Mouse (Mus musculus) heart, postnatal 25 days (tissue): ENCODE results near the gene Trim5. TPM values are rescaled to one million over a fixed set of nuclear protein-coding genes. Genes with fewer than 3 reads are reported as not detected.
"Not testable (repeated sequence)": the region's sequence is repeated elsewhere in the genome, so short reads cannot be mapped to it uniquely, and the experiment has no call there.

ENCODE experiments used
- DNase-seq: peaks from one replicate; pipeline ENCODE4 v3.0.0; 2022; ENCODE audit warnings: low spot score
- intact Hi-C: fragments of 180-260 bp; cut with DNase I; formaldehyde crosslinking; loops from one replicate; pipeline ENCODE4 v1.15.1; 2025
- total RNA-seq, 2 experiments: library from RNA; stranded (reverse); gene quantifications; 2 replicates each; pipeline ENCODE4 v1.2.3; 2021

Gene Trim5
- 1 to 10 TPM; 2.2 to 2.3 TPM for total RNA-seq

DNA sequence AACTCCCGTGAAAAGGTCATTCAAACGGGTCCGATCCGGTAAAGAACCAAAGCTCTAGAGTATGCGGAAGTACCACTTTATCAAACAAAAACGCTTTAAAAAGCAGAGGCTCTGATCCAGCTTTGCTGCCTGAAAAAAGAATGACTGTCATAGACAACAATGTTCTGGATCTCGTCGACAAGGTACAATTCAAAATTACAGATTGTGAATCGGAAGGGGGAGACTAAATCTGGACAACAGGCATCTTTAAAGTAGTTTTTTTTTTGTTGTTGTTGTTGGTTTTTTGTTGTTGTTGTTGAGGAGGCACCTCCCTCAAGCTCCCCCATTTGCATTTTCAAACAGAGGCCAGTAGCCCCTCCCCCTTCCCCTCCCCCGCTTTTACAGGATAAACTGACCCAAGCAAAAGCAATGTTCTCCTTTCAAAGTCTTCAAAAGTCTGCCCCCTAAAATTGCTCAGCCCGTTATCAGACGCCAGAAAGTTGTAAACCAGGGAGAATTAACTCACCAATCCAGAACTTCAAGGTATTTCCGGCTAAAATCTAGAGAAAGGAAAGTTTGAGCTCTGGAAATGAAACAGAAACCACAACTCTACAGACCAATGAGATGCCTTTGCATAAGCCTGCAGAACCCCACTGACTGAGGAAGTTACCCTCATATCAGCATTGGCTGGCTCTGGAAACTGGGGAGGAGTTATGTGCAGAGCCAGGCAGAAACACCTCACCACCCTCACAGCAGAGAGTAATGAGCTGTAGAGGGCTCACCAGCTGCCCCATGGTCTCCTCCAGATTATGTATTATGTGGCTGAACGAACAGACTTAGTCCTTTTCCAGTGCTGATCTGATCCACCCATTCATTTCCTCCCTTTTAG is at the start of gene Trim5:
Gene Trim5, minus strand, starts transcription at position 519 of the 868 bp plus-strand sequence.
- not testable (repeated sequence) for DNase-seq
- intact Hi-C loops = loop anchor here (5.0 kb wide), 1 partner anchor 46 kb away; the partner anchor contains the start of gene Trim34a

DNA sequence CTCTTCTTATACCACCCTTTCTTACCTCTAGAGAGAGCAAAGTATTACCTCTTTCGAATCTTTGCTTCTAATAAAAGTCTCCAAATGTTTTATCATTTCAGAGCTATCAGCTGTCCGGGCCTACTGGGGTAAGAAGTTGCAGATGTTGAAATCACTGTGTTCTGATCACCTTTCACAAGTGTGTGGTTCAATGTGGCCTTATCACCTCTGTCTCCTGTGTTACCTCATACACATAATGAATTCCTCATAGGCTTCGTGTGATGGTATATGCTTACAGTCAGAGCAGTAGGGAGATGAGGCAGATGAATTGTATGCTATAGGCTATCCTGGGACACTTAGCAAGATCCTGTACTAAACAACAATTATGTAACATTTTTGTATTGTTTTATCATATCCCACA is 47.7 kb upstream of the Trim5 start:
- DNase-seq, intact Hi-C loops: not testable (repeated sequence)

DNA sequence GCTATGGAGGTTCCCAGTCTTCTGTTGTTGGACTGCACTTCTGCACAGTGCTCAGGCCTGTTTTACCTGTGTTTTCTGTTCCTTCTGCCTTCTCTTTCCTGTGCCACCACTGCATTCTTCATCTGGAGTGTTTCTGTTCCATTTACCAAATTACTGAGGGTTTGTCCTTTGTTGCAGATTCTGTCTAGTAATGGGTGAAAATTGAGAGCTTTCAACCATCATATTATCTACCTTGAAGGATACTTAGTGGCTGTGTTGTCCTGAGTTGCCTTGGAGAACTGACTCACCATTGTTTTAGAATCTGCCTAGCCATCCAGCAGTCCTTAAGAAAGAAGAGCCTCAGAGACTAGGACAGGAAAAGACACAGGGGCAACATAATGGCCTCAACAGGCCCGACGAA is 41.3 kb upstream of the Trim5 start, which contains the start of gene Trim34b:
Gene Trim34b, plus strand, starts transcription at position 301 of the 400 bp plus-strand sequence.
- intact Hi-C loops, DNase-seq: not testable (repeated sequence)

DNA sequence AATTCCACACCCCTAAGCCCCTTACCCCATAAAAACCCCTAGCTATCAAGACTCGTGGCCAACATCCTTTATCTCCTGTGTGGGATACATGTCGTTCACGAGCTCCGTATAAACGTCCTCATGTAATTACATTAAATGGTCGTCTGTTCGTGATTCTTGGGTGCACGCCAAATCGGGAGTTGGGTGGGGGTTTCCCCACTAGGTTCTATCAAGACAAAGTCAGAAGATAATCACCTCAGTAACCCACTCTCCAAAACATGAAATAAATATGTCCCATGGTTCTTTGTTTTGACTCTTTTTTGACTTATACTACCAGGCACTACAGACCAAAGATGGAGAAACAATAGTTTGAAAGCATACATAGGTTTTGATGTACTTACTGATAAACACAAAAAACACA is 34.1 kb upstream of the Trim5 start:
- intact Hi-C loops = no loop called here
- DNase-seq = no peak

- not testable (repeated sequence) for DNase-seq
- intact Hi-C loops = loop anchor here (5.0 kb wide), 1 partner anchor 37 kb away; the partner anchor contains the start of gene Trim12c
Observed at GRCm38 (mm10) chr7:104315369-104316080, 27.6 kb upstream of the Trim5 start, which contains the start of gene Trim12a. Gene Trim12a, minus strand, starts transcription at chr7:104315466.

DNA sequence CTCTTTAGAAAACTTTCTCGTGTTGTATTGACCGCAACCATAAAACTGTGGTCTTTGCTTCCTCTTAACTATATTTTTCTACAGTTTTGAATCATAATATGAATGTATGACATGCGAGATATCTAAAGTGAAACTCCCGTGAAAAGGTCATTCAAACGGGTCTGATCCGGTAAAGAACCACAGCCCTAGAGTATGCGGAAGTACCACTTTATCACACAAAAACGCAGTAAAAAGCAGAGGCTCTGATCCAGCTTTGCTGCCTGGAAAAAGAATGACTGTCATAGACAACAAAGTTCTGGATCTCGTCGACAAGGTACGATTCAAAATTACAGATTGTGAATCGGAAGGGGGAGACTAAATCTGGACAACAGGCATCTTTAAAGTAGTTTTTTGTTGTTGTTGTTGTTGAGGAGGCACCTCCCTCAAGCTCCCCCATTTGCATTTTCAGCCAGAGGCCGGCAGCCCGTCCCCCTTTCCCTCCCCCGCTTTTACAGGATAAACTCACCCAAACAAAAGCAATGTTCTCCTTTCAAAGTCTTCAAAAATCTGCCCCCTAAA is 27.0 kb upstream of the Trim5 start:
- intact Hi-C loops = loop anchor here (5.0 kb wide), 1 partner anchor 37 kb away; the partner anchor contains the start of gene Trim12c
- DNase-seq = no peak

- intact Hi-C loops = no loop called here
Observed at GRCm38 (mm10) chr7:104291638-104292400, 3.9 kb upstream of the Trim5 start.

DNA sequence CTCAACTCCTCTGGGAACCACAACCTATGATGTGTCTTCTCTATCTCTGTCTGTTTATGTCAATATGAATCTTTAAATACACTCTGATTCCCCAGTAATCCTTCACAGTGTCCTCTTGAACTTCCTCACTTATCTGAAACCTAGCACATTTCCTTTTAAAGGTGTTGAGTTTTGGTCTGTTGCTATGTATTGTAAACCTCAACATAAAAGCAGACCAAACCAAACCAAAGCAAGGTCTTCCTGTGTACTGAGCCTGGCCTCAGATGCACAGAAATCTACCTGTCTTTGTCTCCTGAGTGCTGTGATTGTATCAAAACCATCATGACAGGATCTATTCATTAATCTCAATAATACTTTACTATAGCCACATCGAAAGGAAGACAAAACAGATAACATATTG is 2.7 kb upstream of the Trim5 start:
- intact Hi-C loops = no loop called here
- no peak for DNase-seq

More at GRCm38 (mm10) chr7:104291638-104292400, 3.9 kb upstream of the Trim5 start:
- no peak for DNase-seq

DNA sequence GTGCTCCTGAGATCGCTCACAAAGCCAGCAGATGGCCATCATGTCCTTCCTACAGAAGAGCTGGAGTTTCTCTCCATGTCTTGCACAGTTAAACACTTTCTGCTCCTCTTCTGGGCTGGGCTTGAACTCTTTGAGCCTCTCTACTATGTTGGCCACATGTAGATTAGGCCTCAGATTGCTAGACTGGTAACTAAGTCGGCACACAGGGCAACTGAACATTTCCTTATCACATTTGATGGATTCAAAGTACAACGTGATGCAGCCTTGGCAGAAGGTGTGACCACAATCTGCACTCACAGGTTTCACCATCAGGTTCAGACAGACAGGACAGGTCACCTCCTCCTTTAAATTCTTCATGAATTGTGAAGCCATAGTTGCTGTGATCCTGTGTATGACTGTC is 8.5 kb downstream of the Trim5 start:
- DNase-seq = not testable (repeated sequence)

DNA sequence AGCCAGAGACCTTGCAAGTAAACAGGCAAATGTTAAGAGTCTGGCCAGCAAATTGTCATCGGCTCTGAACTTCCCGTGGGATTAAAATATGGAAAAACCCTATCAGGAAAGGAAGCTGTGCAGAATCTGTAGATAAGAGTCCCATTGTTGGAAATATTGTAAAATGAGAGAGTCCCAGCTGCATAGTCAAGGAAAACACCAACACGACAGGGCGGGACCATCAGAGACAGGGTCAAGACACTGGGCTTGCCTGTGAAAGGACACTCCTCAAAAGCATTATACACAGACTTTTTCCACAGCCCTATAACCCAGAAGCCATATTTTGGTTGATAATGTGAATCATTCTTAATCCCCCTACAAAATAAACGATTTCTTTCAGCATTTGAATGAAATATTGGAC is 22.6 kb downstream of the Trim5 start:
- DNase-seq, intact Hi-C loops: not testable (repeated sequence)

More for the DNA sequence above, 8.5 kb downstream of the Trim5 start:
- intact Hi-C loops = not testable (repeated sequence)

- DNase-seq, intact Hi-C loops: not testable (repeated sequence)
Observed at GRCm38 (mm10) chr7:104260380-104260779, 27.5 kb downstream of the Trim5 start.

GRCm38 (mm10) chr7:104244287-104245181 is 43.4 kb downstream of the Trim5 start, which contains the start of gene Trim34a:
Gene Trim34a, plus strand, starts transcription at chr7:104244457.
- intact Hi-C loops = loop anchor here (5.0 to 10.0 kb wide), 2 partner anchors 43 to 200 kb away; partner anchors contain the start of gene Trim5
- peak; percentile 38 for DNase-seq

GRCm38 (mm10) chr7:104243616-104244015 is 44.3 kb downstream of the Trim5 start:
- no peak for DNase-seq
- intact Hi-C loops = loop anchor here (5.0 to 10.0 kb wide), 2 partner anchors 44 to 201 kb away; partner anchors contain the start of gene Trim5

DNA sequence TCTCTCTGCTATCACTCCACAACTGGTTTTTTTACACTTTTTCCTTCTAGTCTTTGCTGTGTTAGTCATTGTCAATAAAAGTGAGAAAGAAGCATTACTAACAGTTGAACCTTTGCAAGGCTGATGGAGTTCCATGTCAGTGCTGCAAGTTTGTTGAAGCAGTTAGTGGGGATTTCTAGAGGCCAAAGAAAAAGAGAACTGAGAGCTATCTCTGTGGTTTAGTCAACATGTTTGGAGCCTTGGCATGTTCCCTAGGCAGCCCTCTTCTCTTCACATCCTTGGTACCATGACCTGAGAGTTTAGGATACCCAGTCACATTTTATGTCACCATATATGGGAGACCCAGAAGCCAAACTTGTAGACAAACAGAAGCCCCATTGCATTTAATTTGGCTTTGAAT is 47.0 kb downstream of the Trim5 start:
- intact Hi-C loops = loop anchor here (5.0 to 10.0 kb wide), 2 partner anchors 46 to 204 kb away; partner anchors contain the start of gene Trim5
- no peak for DNase-seq

GRCm38 (mm10) chr7:104231203-104231602 is 56.7 kb downstream of the Trim5 start:
- intact Hi-C loops = loop anchor here (1.0 kb wide), 1 partner anchor 31 kb away; no protein-coding TSS in a partner anchor
- DNase-seq = no peak

DNA sequence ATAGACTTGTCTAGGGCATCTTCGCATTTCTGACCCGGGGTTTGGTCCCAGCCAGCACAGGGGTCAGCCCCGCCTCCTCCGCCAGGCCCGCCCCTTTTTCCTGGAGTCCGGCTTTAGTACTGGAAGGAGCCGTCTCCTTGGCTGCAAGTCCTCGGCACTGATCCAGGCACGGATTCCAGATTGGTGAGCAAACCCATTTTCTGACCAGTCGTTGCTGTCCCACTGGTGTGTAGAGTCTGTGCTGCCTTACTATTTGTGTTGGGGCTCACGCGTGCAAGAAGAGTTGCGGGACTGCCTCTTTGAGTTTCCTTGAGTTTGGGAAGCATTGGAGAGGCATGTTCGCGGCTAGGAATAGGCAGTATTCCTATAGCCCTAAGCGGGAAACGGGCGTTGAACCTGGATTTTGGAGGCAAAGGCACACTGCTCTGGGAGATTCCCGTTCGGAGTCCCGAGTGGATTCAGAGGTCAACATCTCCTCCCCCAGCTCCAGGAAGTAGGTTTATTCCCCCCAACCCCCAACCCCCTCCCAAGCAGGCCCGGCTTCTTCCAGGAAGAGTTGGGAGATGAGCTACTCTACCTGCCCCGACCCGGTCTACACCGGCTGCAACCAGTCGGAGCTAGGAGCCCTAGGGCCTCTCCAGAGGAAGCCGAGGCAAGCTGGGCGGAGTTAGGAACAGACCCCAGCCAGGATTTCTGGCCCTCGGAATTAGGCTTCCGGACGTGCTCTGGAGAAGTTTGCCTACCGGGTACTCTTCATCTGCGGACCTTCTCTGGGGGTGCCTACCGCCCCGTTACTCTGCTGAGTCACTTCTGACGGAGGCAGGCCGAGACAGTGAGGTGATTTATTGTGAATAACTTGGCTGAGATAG is 69.0 kb downstream of the Trim5 start, which contains the start of gene Trim6:
Gene Trim6, plus strand, starts transcription at position 93 of the 869 bp plus-strand sequence.
- intact Hi-C loops = no loop called here
- DNase-seq = peak; percentile 67

- intact Hi-C loops = no loop called here
- DNase-seq = no peak
Observed at GRCm38 (mm10) chr7:104217881-104218280, 70.0 kb downstream of the Trim5 start.
